Mouse (Mus musculus) ovary, postnatal 10 days (tissue): ENCODE results near the gene Arx.

ENCODE experiments used
- DNase-seq: peaks from one replicate; pipeline ENCODE4 v3.0.0; 2022; ENCODE audit warnings: low spot score

Gene Arx

DNA sequence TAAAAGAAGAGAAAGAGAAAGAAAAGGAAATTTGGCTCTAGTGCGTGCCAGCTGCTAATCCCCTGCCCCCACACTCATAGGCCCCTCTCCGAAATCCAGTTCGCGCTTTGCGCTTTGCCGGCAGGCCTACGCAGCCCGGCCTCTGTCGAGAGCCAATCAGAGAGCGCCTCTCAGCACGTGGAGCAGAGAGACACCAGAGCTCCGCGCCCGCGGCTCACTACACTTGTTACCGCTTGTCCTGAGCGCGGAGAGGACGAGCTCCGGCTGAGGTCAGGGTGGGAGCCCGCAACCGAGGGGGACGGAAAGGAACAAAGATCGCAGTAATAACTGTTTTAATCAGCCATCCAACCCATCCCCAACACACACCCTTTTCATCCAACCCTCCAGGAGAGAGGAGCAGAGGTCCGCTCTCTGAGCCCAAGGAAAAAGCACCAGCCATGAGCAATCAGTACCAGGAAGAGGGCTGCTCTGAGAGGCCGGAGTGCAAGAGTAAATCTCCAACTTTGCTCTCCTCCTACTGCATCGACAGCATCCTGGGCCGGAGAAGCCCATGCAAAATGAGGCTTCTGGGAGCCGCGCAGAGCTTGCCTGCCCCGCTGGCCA, at the start of gene Arx:
TSS of gene Arx (plus strand) at position 155 of the 603 bp plus-strand sequence.
- no peak for DNase-seq

DNA sequence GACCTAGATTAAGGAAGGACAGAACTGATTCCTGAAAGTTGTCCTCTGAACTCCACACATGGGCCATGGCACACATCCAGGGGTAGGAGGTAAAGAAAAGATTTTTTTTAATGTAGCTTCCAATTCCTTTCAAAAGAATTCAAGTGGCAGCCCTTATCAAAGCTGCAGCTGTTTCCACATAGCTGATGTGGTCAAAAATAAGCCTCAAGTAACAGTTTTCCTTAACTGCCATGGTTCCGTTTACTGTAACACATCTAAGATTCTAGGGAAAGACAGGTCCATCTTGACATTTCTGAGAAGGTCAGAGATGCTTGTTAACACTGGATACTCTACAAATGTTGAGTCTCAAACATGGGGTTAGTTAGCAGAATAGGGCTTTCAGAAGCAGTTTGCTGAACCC, 34.9 kb upstream of the Arx start:
- no peak for DNase-seq

DNA sequence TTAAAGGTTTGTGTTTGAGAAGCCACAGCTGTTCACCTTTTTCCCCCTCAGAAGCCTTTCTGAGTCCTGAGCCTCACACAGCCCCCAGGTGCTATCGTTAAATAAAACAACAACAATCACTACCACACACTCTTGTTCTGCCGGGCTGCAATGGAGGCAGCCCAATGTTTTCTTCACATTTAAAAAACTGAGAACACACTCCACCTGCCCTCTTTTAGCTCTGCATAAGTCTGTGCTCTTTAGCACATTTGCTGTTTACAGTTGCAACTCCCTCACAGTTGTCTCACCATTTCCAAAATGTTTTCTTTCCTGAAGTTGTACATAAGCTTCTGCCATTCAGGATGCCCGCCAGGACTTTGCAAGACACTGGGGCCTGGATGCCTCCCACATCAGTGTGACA, 10.6 kb upstream of the Arx start:
- DNase-seq: no peak

DNA sequence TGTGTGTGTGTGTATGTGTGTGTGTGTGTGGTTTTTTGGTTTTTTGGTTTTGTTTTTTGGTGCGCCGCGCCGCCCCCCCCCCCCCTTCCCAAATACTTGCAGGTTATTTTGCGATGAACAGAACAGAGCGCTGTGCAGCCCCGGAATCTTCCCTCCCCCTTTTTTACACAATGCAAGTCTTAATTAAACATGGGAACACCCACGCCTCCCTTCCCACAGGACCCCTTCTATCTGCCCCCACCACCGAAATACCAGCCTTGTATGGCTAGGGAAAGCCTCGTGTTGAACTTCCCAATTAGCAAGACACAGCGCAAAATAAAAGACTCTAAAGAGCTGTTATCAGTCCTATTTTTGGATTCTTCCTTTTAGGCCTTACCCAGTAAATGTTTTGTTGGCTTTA, 6.3 kb upstream of the Arx start:
- DNase-seq: no peak

DNA sequence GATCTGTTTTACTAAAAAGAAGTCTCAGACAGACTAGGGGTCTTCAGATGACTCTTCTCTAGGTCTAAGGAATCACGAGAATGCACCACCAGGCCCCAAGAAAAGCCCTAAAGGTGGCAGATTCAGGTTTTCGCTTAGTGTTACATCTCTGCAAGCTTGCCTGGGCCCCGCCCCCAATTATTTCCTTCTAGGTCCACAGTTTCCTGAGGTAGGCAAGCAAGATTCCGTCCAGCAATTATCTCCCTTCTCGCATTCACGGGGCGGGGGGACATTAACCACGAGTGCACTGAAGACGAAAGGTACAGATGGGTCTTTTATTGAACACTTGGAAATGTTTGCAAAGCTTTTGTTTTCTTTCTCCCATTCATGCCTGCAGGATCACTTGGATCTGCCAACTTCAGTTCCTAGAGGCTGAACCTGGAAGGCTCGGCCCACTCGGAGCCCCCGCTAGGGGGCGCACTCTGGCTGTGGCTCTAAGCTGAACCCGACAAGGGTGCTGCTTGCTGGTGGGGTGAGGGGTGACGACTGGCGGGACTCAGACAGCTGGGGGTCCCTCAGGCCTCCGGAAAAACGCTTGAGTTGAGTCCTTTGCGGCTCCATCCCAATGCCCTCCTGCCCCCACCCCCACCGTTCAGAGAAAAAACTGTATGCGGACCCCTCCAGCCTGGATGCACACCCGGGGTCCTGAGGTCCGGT, 5.1 kb upstream of the Arx start:
- no peak for DNase-seq

DNA sequence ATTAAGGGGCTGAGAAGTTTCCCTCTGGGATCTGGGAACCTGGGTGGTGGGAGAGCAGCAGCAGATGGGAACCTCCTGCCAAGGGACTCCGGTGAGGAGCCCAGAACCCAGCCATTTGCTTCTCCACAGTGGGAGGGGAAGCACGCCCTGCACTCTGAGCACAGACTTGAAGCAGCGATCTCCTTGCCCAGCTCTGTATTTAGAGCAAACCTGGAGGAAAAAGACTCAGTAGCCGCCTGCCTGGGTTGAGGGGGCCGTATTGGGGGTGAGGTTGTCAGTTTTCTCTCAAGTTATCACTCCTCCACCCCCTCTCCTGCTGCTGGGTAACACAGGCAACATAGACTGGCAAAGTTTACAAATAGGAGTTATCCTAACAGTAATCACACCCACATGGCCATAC, 4.5 kb upstream of the Arx start:
- DNase-seq: no peak

DNA sequence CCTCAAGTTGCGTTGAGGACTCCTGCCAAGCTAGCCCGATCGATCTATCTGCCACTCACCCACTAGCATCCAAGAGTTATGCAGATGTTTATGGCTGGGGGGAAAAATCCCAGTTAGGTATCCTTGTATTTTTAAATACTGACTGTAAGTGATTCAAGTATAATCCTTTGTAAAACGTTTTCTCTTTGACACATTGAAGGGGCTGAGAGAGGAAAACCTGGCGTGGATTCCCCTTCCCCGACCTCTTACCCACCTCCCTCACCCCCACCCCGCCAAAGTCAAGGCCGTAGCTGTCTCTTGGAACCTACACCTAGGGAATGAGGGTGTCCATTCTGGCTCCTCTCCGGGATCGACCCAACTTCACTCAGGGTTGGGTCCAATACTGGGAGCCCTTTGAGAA, 1.2 kb upstream of the Arx start:
- no peak for DNase-seq

DNA sequence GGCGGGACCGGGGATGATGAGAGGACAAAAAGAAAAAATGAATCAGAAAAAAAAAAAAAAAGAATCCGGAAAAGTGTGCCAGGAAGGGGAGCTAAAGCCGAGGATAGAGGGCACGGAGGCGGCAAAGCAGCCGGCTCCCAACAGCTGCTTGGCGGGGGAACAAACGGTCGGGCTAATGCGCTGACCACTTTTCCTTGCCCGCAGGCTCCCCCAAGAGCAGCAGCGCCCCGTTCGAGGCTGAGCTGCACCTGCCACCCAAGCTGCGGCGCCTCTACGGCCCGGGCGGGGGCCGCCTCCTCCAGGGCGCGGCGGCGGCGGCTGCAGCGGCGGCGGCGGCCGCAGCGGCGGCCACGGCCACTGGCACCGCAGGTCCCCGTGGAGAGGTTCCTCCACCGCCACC, 2.1 kb downstream of the Arx start:
- no peak for DNase-seq

GRCm38 (mm10) chrX:93289076-93289475, 2.8 kb downstream of the Arx start:
- no peak for DNase-seq

GRCm38 (mm10) chrX:93289851-93290380, 3.7 kb downstream of the Arx start:
- no peak for DNase-seq

- no peak for DNase-seq
Measured at GRCm38 (mm10) chrX:93292031-93292430, 5.8 kb downstream of the Arx start.

GRCm38 (mm10) chrX:93294736-93295490, 8.7 kb downstream of the Arx start:
- DNase-seq: no peak

DNA sequence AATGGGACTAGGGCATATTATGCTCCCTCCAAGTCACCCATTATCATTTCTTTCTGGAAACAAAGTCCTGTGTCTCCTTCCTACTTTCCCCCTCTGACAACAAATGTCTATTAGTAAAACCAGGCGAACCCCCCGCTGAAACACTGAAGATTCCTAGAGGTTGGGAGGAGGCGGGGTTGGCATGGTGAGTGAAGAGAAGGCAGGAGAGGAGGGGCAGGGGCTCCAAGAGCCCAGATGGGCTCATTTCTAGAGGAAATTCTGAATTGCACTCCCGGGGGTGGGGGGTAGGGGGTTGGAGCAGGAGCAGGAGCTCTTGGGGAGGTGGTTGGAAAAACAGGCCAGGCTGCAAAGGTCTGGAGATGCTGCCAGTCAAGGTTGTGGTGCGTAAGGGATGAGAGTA, 9.6 kb downstream of the Arx start:
- no peak for DNase-seq

- DNase-seq: no peak
Measured at GRCm38 (mm10) chrX:93297001-93297441, 10.8 kb downstream of the Arx start.

- no peak for DNase-seq
Measured at GRCm38 (mm10) chrX:93299046-93299626, 12.9 kb downstream of the Arx start.

- DNase-seq: no peak
Measured at GRCm38 (mm10) chrX:93299771-93300170, 13.5 kb downstream of the Arx start.

- DNase-seq: no peak
Measured at GRCm38 (mm10) chrX:93300183-93300815, 14.1 kb downstream of the Arx start.

DNA sequence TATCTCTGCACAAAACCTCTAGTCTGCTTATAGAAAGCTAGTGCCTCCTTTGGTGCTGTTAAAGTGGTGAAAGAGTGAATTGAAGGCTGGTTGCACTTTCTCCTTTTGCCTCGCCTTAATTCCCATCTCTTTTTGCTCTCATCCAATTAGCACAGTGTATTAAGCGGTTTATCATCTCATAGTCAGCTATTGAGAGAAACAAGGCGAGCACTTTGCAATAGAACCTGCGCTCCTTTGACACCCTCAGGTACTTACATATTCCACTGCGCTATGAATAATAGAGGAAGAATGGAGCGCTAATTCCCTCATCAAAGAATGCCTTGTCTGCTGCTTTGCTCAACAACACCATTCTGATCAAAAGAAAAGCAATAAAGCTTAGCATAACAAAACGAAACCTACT, 15.6 kb downstream of the Arx start:
- no peak for DNase-seq

DNA sequence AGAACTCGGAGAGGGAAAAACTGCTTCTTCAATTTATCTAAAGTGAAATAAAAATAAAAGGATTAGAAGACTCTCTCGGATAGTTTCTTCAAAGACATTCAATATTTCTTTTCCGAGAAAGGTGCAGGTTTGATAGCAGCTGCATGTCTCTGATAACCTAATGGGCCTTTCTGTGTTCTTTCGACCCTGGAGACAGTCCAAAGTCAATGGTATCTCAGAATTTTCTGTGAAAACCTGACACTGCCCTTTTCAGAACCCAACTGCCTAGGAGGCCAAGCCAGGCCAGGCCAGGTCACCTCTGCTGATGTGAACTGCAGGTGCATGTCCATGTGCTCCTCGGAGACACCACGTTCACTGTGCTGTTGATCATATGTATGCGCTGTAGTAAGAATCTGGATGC, 19.5 kb downstream of the Arx start:
- no peak for DNase-seq

GRCm38 (mm10) chrX:93317577-93317976, 31.3 kb downstream of the Arx start:
- DNase-seq: no peak

DNA sequence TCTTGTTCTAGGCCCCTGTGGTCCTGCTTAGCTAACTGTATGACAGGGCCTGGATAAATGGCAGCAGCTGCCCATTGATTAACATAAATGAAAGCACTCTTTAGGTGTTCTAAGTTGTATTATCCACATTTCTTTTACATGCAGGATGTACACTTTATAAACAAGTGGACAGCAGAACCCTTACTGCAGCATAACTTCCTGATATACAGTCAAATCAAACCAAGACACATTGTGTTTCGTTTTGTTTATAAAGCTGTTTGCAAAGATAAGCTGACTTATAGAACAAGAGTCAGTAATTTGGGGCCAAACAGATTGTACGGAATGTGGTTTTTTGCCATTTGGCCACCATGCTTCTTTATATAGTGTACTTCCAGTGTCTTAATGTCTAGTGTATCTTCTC, 33.7 kb downstream of the Arx start:
- DNase-seq: no peak

GRCm38 (mm10) chrX:93321336-93321735, 35.1 kb downstream of the Arx start:
- DNase-seq: no peak
